Mouse (Mus musculus) heart, embryonic 14.5 days (tissue): ENCODE measurements at regions not wholly inside any gene's neighbourhood (a gene's known extent, or its start where the extent isn't known, plus 50 kb on each side); places are given as distances from the start of the nearest gene placed in this dataset.

Source experiments
- ATAC-seq: fragments of 200-750 bp; cut with Nextera tagmentation; 2 replicates; pipeline ENCODE4 v1.8.0; 2017; ENCODE audit warnings: low read depth, moderate TSS enrichment; ENCODE audit not compliant: insufficient number of reproducible peaks, insufficient read depth, low FRiP score
- H3K27ac ChIP-seq, 2 experiments: fragments of 200-500 bp in 1 of 2; fragments of 300-500 bp in 1 of 2; sonication (generic) in 1 of 2; replicated peaks in 1 of 2; 2 replicates each; pipeline ENCODE4 v1.5.1; 2012 to 2014; ENCODE audit warnings: low read depth in 2 of 2, low read length in 2 of 2, control low read depth in 1 of 2, mild to moderate bottlenecking in 1 of 2, mixed read lengths in 1 of 2; ENCODE audit not compliant: control insufficient read depth in 1 of 2, insufficient read depth in 1 of 2
- H3K27me3 ChIP-seq: fragments of 300-500 bp; sonication (generic); 2 replicates; pipeline ENCODE4 v1.6.1; 2014; ENCODE audit warnings: mild to moderate bottlenecking, low read length, control low read depth; ENCODE audit not compliant: control insufficient read depth, insufficient read depth
- H3K36me3 ChIP-seq: fragments of 300-500 bp; sonication (generic); 2 replicates; pipeline ENCODE4 v1.6.1; 2014; ENCODE audit warnings: mild to moderate bottlenecking, control low read depth, low read length, mixed read lengths; ENCODE audit not compliant: control insufficient read depth, insufficient read depth
- H3K4me1 ChIP-seq, 2 experiments: fragments of 200-500 bp in 1 of 2; fragments of 300-500 bp in 1 of 2; sonication (generic) in 1 of 2; 2 replicates each; pipeline ENCODE4 v1.6.1; 2012 to 2014; ENCODE audit warnings: low read length in 2 of 2, control low read depth in 1 of 2, mixed read lengths in 1 of 2; ENCODE audit not compliant: control insufficient read depth in 2 of 2, insufficient read depth in 2 of 2
- H3K4me2 ChIP-seq: fragments of 300-500 bp; sonication (generic); 2 replicates; pipeline ENCODE4 v1.6.1; 2014; ENCODE audit warnings: mild to moderate bottlenecking, low read length
- H3K4me3 ChIP-seq, 2 experiments: fragments of 200-500 bp in 1 of 2; fragments of 300-500 bp in 1 of 2; sonication (generic) in 1 of 2; 2 replicates each; pipeline ENCODE4 v1.5.1; 2012 to 2014; ENCODE audit warnings: low read length in 2 of 2, mild to moderate bottlenecking in 2 of 2, control low read depth in 1 of 2, low read depth in 1 of 2, moderate library complexity in 1 of 2; ENCODE audit not compliant: control insufficient read depth in 1 of 2, insufficient read depth in 1 of 2
- H3K9ac ChIP-seq: fragments of 300-500 bp; sonication (generic); 2 replicates; pipeline ENCODE4 v1.6.1; 2014; ENCODE audit warnings: mild to moderate bottlenecking, low read length
- H3K9me3 ChIP-seq: fragments of 300-500 bp; sonication (generic); 2 replicates; pipeline ENCODE4 v1.6.1; 2016; ENCODE audit warnings: low read length, control low read depth; ENCODE audit not compliant: control insufficient read depth
- WGBS: fragments of 180-500 bp; shearing (Covaris S2); extraction: QIAGEN DNeasy Blood & Tissue Kit; methylation state at CpG from one replicate; pipeline ENCODE4 v1.1.7; 2014; 5-methylcytosine and 5-hydroxymethylcytosine counted together

- Histone ChIP-seq H3K4me3 (no peak overlapping the region), H3K36me3 (no peaks in the 10 kb centered on the region), H3K27ac (no peak overlapping the region), H3K9ac (no peak overlapping the region), H3K27me3 (no peaks in the 10 kb centered on the region), H3K4me2 (no peak overlapping the region), H3K4me1 (no peaks in the 10 kb centered on the region), H3K9me3 (no peaks in the 10 kb centered on the region)
- 66% methylated on average over 9 of the region's 9 CpGs for WGBS
- ATAC-seq: no peak
Observed at GRCm38 (mm10) chr4:131478923-131479322, 359.2 kb downstream of the Ptpru start.

GRCm38 (mm10) chr4:131483958-131484605 is 354.0 kb downstream of the Ptpru start:
- 50% methylated on average over 15 of the region's 15 CpGs for WGBS
- H3K4me2 ChIP-seq: no peak overlapping the region
- no peak overlapping the region for H3K27ac ChIP-seq
- no peaks in the 10 kb centered on the region for H3K36me3 ChIP-seq
- H3K9me3 ChIP-seq: no peaks in the 10 kb centered on the region
- no peak for ATAC-seq
- H3K27me3 ChIP-seq: 0 out of 2 replicates have a peak, but pooled peaks cover 4% of the 10 kb centered on the region
- peaks cover 2 to 8% of the 10 kb centered on the region in 2 experiments; a peak in 1 of 4 replicates for H3K4me1 ChIP-seq
- H3K9ac ChIP-seq: no peak overlapping the region
- no peak overlapping the region for H3K4me3 ChIP-seq

DNA sequence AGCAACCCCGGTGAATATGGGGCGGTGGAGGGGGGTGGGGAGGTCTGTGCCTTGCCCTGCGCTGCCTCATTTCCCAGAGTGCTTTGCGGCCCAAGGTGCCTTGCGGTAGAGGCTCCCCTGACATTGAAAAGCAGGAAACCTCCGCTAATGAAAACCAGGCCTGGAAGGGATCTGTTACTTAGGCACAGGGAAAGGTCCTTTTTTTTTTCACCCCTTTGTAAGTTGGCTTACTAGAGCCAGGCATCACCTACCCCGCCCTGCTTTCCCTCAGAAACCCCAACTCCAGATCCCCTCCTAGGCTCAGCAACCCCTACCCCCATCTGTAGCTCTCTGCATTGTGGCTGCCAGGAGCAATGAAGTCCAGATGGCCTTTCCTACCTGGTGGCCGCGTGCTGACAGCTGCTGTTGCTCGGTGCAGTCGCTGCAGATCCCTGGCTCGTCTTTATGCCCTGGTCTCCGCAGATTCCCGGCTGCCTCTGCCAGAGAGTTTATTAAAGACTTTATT is 353.4 kb downstream of the Ptpru start:
- 0 out of 2 replicates have a peak, but pooled peaks cover 4% of the 10 kb centered on the region for H3K27me3 ChIP-seq
- no peaks in the 10 kb centered on the region for H3K36me3 ChIP-seq
- H3K4me2 ChIP-seq: no peak overlapping the region
- WGBS: 32% methylated on average over 14 of the region's 14 CpGs
- peaks cover 2 to 8% of the 10 kb centered on the region in 2 experiments; a peak in 1 of 4 replicates for H3K4me1 ChIP-seq
- no peak overlapping the region for H3K27ac ChIP-seq
- no peak overlapping the region for H3K4me3 ChIP-seq
- ATAC-seq: no peak
- no peaks in the 10 kb centered on the region for H3K9me3 ChIP-seq
- no peak overlapping the region for H3K9ac ChIP-seq

- 66% methylated on average over 13 of the region's 13 CpGs for WGBS
- no peak overlapping the region for H3K4me2 ChIP-seq
Observed at GRCm38 (mm10) chr4:131485126-131485825, 352.8 kb downstream of the Ptpru start.

GRCm38 (mm10) chr4:131486821-131487220 is 351.3 kb downstream of the Ptpru start:
- H3K27me3 ChIP-seq: 0 out of 2 replicates have a peak, but pooled peaks cover 4% of the 10 kb centered on the region
- H3K9ac ChIP-seq: no peak overlapping the region
- peaks cover 2 to 8% of the 10 kb centered on the region in 2 experiments; a peak in 1 of 4 replicates for H3K4me1 ChIP-seq
- no peak; the same call in 1 of the 2 replicates for ATAC-seq
- 14% methylated on average over 4 of the region's 4 CpGs for WGBS
- no peak overlapping the region for H3K4me3 ChIP-seq
- no peak overlapping the region for H3K27ac ChIP-seq
- H3K9me3 ChIP-seq: no peaks in the 10 kb centered on the region
- H3K4me2 ChIP-seq: no peak overlapping the region
- no peaks in the 10 kb centered on the region for H3K36me3 ChIP-seq

More at GRCm38 (mm10) chr4:131485126-131485825, 352.8 kb downstream of the Ptpru start:
- 0 out of 2 replicates have a peak, but pooled peaks cover 4% of the 10 kb centered on the region for H3K27me3 ChIP-seq
- no peaks in the 10 kb centered on the region for H3K36me3 ChIP-seq
- H3K4me1 ChIP-seq: peaks cover 2 to 8% of the 10 kb centered on the region in 2 experiments; a peak in 1 of 4 replicates
- no peaks in the 10 kb centered on the region for H3K9me3 ChIP-seq
- no peak overlapping the region for H3K9ac ChIP-seq
- H3K4me3 ChIP-seq: no peak overlapping the region
- H3K27ac ChIP-seq: no peak overlapping the region
- no peak for ATAC-seq

DNA sequence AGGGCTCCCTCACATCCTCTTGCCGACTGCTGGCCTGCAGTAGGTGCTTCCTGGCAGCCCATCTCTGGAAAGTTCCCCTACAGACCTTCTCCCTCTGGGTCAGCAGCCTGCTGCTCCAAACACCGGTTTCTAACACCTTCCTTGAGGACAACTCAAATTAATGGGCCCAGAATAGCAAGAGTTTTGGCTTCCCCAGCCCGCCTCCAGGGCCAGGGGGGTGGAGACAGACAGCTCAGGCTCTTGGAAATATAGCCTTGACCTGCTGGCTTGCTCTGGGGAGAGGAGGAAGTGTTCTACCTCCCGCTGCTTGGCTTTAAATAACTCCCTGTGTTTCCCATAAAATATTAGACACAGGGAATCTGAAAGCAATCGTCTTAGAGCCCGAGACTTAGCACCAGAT is 349.8 kb downstream of the Ptpru start:
- 0 out of 2 replicates have a peak, but pooled peaks cover 4% of the 10 kb centered on the region for H3K27me3 ChIP-seq
- H3K9ac ChIP-seq: no peak overlapping the region
- H3K4me2 ChIP-seq: no peak overlapping the region
- H3K4me3 ChIP-seq: no peak overlapping the region
- no peaks in the 10 kb centered on the region for H3K9me3 ChIP-seq
- no peak overlapping the region for H3K27ac ChIP-seq
- no peak for ATAC-seq
- H3K4me1 ChIP-seq: peaks cover 2 to 8% of the 10 kb centered on the region in 2 experiments; a peak in 1 of 4 replicates
- H3K36me3 ChIP-seq: no peaks in the 10 kb centered on the region
- WGBS: 39% methylated on average over 6 of the region's 6 CpGs

GRCm38 (mm10) chr4:131489056-131489455 is 349.0 kb downstream of the Ptpru start:
- Histone ChIP-seq H3K27ac (no peak overlapping the region), H3K36me3 (no peaks in the 10 kb centered on the region), H3K4me2 (no peak overlapping the region), H3K4me1 (peaks cover 2 to 8% of the 10 kb centered on the region in 2 experiments; a peak in 1 of 4 replicates), H3K9ac (no peak overlapping the region), H3K9me3 (no peaks in the 10 kb centered on the region), H3K27me3 (0 out of 2 replicates have a peak, but pooled peaks cover 4% of the 10 kb centered on the region), H3K4me3 (no peak overlapping the region)
- WGBS: 31% methylated on average over 3 of the region's 3 CpGs
- ATAC-seq: no peak
